27 mouse cellular contexts compared by ENCODE assay signal in genomic region chr7:127867641-127868040, GRCm38 (mm10). TPM values are rescaled to one million over a fixed set of nuclear protein-coding genes. Genes with fewer than 3 reads are reported as not detected.
"Had no signal": no experiment of that assay in that cellular context is flagged by ENCODE, and none has a peak within 500 bp of the region (broad histone marks: within the 10 kb centered on the region; RNA-seq: fewer than 3 reads in every experiment).

No protein-coding gene starts in this region.

- DNase-seq: kidney, adult 8-10 months; kidney, postnatal 10 days; kidney, postnatal 36 days; layer of hippocampus, postnatal 36 days; liver; lung, adult 18-20 months; lung, postnatal 10 days; lung, postnatal 36 days; retina, postnatal 1 day; right cerebral cortex, postnatal 25 days; spleen, adult 18-20 months; thymus, postnatal 25 days had no signal

- H3K4me3 ChIP-seq: kidney, embryonic 15.5 days; limb, embryonic 10.5 days; limb, embryonic 13.5 days; liver, embryonic 12.5 days; liver, embryonic 15.5 days; lung, embryonic 15.5 days; midbrain, embryonic 12.5 days; midbrain, embryonic 15.5 days; neural tube, embryonic 12.5 days; neural tube, embryonic 15.5 days; stomach, embryonic 15.5 days had no signal

- H3K27ac ChIP-seq: kidney, embryonic 15.5 days; limb, embryonic 10.5 days; limb, embryonic 13.5 days; liver, embryonic 12.5 days; liver, embryonic 15.5 days; lung, embryonic 15.5 days; midbrain, embryonic 12.5 days; midbrain, embryonic 15.5 days; neural tube, embryonic 12.5 days; neural tube, embryonic 15.5 days; stomach, embryonic 15.5 days had no signal

- H3K4me2 ChIP-seq: kidney, embryonic 15.5 days; limb, embryonic 13.5 days; liver, embryonic 12.5 days; liver, embryonic 15.5 days; lung, embryonic 15.5 days; midbrain, embryonic 12.5 days; midbrain, embryonic 15.5 days; neural tube, embryonic 12.5 days; neural tube, embryonic 15.5 days; stomach, embryonic 15.5 days had no signal

- H3K9me3 ChIP-seq: kidney, embryonic 15.5 days; limb, embryonic 10.5 days; limb, embryonic 13.5 days; liver, embryonic 12.5 days; liver, embryonic 15.5 days; lung, embryonic 15.5 days; midbrain, embryonic 12.5 days; midbrain, embryonic 15.5 days; neural tube, embryonic 12.5 days; neural tube, embryonic 15.5 days; stomach, embryonic 15.5 days had no signal

- H3K27me3 ChIP-seq: kidney, embryonic 15.5 days; limb, embryonic 13.5 days; liver, embryonic 12.5 days; liver, embryonic 15.5 days; lung, embryonic 15.5 days; midbrain, embryonic 12.5 days; midbrain, embryonic 15.5 days; neural tube, embryonic 12.5 days; neural tube, embryonic 15.5 days; stomach, embryonic 15.5 days had no signal

- ATAC-seq: liver, embryonic 12.5 days; midbrain, embryonic 15.5 days had no signal

- H3K4me1 ChIP-seq: kidney, embryonic 15.5 days; limb, embryonic 10.5 days; limb, embryonic 13.5 days; lung, embryonic 15.5 days had no signal

- H3K9ac ChIP-seq: kidney, embryonic 15.5 days; limb, embryonic 13.5 days; liver, embryonic 12.5 days; liver, embryonic 15.5 days; lung, embryonic 15.5 days; midbrain, embryonic 12.5 days; midbrain, embryonic 15.5 days; neural tube, embryonic 12.5 days; neural tube, embryonic 15.5 days; stomach, embryonic 15.5 days had no signal

RNA-seq across cellular contexts. Expression of gene Gm21974, which starts 27.6 kb away (rescaled TPM):
- total RNA-seq: layer of hippocampus, adult 8-10 months; layer of hippocampus, postnatal 10 days; layer of hippocampus, postnatal 36 days; left cerebral cortex, postnatal 25 days had no signal
- polyA plus RNA-seq: kidney, embryonic 15.5 days; limb, embryonic 10.5 days; limb, embryonic 13.5 days; liver, embryonic 12.5 days; liver, embryonic 15.5 days; lung, embryonic 15.5 days; midbrain, embryonic 12.5 days; midbrain, embryonic 15.5 days; neural tube, embryonic 12.5 days; neural tube, embryonic 15.5 days; stomach, embryonic 15.5 days; thymus, postnatal 0 days had no signal
